ENCODE assay signal across 21 mouse cellular contexts in genomic region chr1:22709461-22709860, GRCm38 (mm10).
DNase-seq lines count a peak whose midpoint lies in the region; ATAC-seq and TF ChIP-seq lines count a peak whose summit lies in the region.
"Had no signal": no experiment of that assay in that cellular context is flagged by ENCODE, and none has a peak within 500 bp of the region (broad histone marks: within the 10 kb centered on the region; RNA-seq: fewer than 3 reads in every experiment).

No protein-coding gene starts in this region.

- H3K4me3 ChIP-seq in forebrain, postnatal 0 days (ENCODE audit: low read depth, low read length): no peak overlapping the region
- no peak overlapping the region for H3K4me3 ChIP-seq in forebrain, embryonic 15.5 days
- H3K4me3 ChIP-seq: embryonic facial prominence, embryonic 15.5 days; gastrocnemius, adult 2 months; hindbrain, embryonic 12.5 days; limb, embryonic 15.5 days; neural tube, embryonic 12.5 days had no signal

- no peaks in the 10 kb centered on the region for H3K36me3 ChIP-seq in forebrain, postnatal 0 days (ENCODE audit: insufficient read depth)
- H3K36me3 ChIP-seq in forebrain, embryonic 15.5 days: no peaks in the 10 kb centered on the region
- H3K36me3 ChIP-seq: embryonic facial prominence, embryonic 15.5 days; hindbrain, embryonic 12.5 days; limb, embryonic 15.5 days; neural tube, embryonic 12.5 days had no signal

- H3K4me1 ChIP-seq in forebrain, postnatal 0 days (ENCODE audit: insufficient read depth): no peaks in the 10 kb centered on the region
- no peaks in the 10 kb centered on the region for H3K4me1 ChIP-seq in forebrain, embryonic 15.5 days
- H3K4me1 ChIP-seq: embryonic facial prominence, embryonic 15.5 days; hindbrain, embryonic 12.5 days; limb, embryonic 15.5 days; neural tube, embryonic 12.5 days had no signal

- TF ChIP-seq CTCF in forebrain, postnatal 0 days (IDR thresholded peaks at IDR 0.05; ENCODE audit: low read depth): no peak

- H3K27me3 ChIP-seq in forebrain, postnatal 0 days (ENCODE audit: insufficient read depth, low read length): no peaks in the 10 kb centered on the region
- H3K27me3 ChIP-seq in forebrain, embryonic 15.5 days: no peaks in the 10 kb centered on the region
- H3K27me3 ChIP-seq: embryonic facial prominence, embryonic 15.5 days; hindbrain, embryonic 12.5 days; limb, embryonic 15.5 days; neural tube, embryonic 12.5 days had no signal

- H3K9me3 ChIP-seq in forebrain, postnatal 0 days (ENCODE audit: low read length): no peaks in the 10 kb centered on the region
- no peaks in the 10 kb centered on the region for H3K9me3 ChIP-seq in forebrain, embryonic 15.5 days
- H3K9me3 ChIP-seq: embryonic facial prominence, embryonic 15.5 days; hindbrain, embryonic 12.5 days; limb, embryonic 15.5 days; neural tube, embryonic 12.5 days had no signal

- DNase-seq in forebrain, postnatal 0 days: peak; percentile 11
- DNase-seq in retina, postnatal 1 day: peak; percentile 4
- DNase-seq in retina, embryonic 14.5 days (ENCODE audit: low spot score): no peak
- peak; percentile 21 to 37 for DNase-seq in cerebellum, postnatal 10 days
- no peak for DNase-seq in B cell, adult 2 months
- no peak for DNase-seq in urinary bladder, adult 18-20 months (ENCODE audit: low spot score in 2 of 2)
- DNase-seq: adrenal gland, postnatal 25 days; gastrocnemius, adult 2 months; kidney, adult 11 months; left cerebral cortex, postnatal 4 days; lung, postnatal 4 days; midbrain, embryonic 14.5 days; thymus, adult 18-20 months; thymus, postnatal 4 days had no signal

- WGBS in forebrain, postnatal 0 days: 33% methylated on average over 2 of the region's 2 CpGs
- WGBS in forebrain, embryonic 15.5 days: 34% methylated on average over 2 of the region's 2 CpGs

- H3K27ac ChIP-seq in forebrain, postnatal 0 days (ENCODE audit: low read depth, low read length): no peak overlapping the region
- no peak overlapping the region for H3K27ac ChIP-seq in forebrain, embryonic 15.5 days (replicated peaks)
- H3K27ac ChIP-seq: embryonic facial prominence, embryonic 15.5 days; gastrocnemius, adult 2 months; hindbrain, embryonic 12.5 days; kidney, postnatal 0 days; limb, embryonic 15.5 days; liver, embryonic 14.5 days; neural tube, embryonic 12.5 days had no signal

- no peak overlapping the region for H3K9ac ChIP-seq in forebrain, postnatal 0 days
- H3K9ac ChIP-seq in forebrain, embryonic 15.5 days (replicated peaks): no peak overlapping the region
- H3K9ac ChIP-seq: embryonic facial prominence, embryonic 15.5 days; hindbrain, embryonic 12.5 days; limb, embryonic 15.5 days; liver, embryonic 14.5 days; neural tube, embryonic 12.5 days had no signal

- peak; percentile 69 for ATAC-seq in forebrain, postnatal 0 days
- ATAC-seq in forebrain, embryonic 15.5 days (replicated peaks): no peak

- no peak overlapping the region for H3K4me2 ChIP-seq in forebrain, postnatal 0 days (ENCODE audit: low read depth)
- H3K4me2 ChIP-seq in forebrain, embryonic 15.5 days (replicated peaks): no peak overlapping the region
- H3K4me2 ChIP-seq: embryonic facial prominence, embryonic 15.5 days; hindbrain, embryonic 12.5 days; limb, embryonic 15.5 days; neural tube, embryonic 12.5 days had no signal

Comparison
In these comparisons a context has a peak if more than half of its experiments do, and no peak if none do; other contexts are left out.
1. DNase-seq: peak in forebrain, postnatal 0 days (single experiment), retina, postnatal 1 day (single experiment) and cerebellum, postnatal 10 days (2 of 2); none in retina, embryonic 14.5 days (single experiment), B cell, adult 2 months (0 of 2) and urinary bladder, adult 18-20 months (0 of 2).